Mouse (Mus musculus): ENCODE results near the gene C1qtnf12. TPM values are rescaled to one million over a fixed set of nuclear protein-coding genes. Genes with fewer than 3 reads are reported as not detected.

Gene C1qtnf12
- polyA plus RNA-seq (2016; fragmentation: Nextera tagmentation; extraction: Ambion mirVana), result 26.2 and 27.0 TPM in 2 replicates

GRCm38 (mm10) chr4:155962167-155962971 lies at the start of gene C1qtnf12:
Gene C1qtnf12, plus strand, starts transcription at chr4:155962318.
- Histone ChIP-seq H3K4me1 (peaks cover 23% of the 10 kb centered on the region), H3K36me3 (peaks cover 43% of the 10 kb centered on the region), H3K9me3 (no peaks in the 10 kb centered on the region), H3K4me3 (peak within 1 kb of the TSS; percentile 65), H3K27me3 (ENCODE audit: insufficient read depth, poor library complexity, severe bottlenecking) (no peaks in the 10 kb centered on the region), H3K27ac (peak within 1 kb of the TSS; percentile 81)
- DNase-seq (ENCODE audit: low spot score), result peak; percentile 88
- WGBS, result 2% methylated on average over 42 of the region's 42 CpGs

GRCm38 (mm10) chr4:155932031-155932430 lies 30.1 kb upstream of the C1qtnf12 start:
- Histone ChIP-seq H3K4me1 (no peaks in the 10 kb centered on the region), H3K27ac (no peak overlapping the region), H3K9me3 (no peaks in the 10 kb centered on the region), H3K27me3 (ENCODE audit: insufficient read depth, poor library complexity, severe bottlenecking) (peaks cover under 1% of the 10 kb centered on the region; the same call in 1 of the 2 replicates), H3K36me3 (no peaks in the 10 kb centered on the region), H3K4me3 (no peak overlapping the region)
- no peak for DNase-seq (ENCODE audit: low spot score)
- 63% methylated on average over 1 of the region's 1 CpGs for WGBS

GRCm38 (mm10) chr4:155943049-155943452 lies 19.1 kb upstream of the C1qtnf12 start:
- Histone ChIP-seq H3K4me3 (peak overlapping the region; percentile 97), H3K4me1 (peaks cover 15% of the 10 kb centered on the region), H3K36me3 (peaks cover 21% of the 10 kb centered on the region), H3K27ac (peak overlapping the region; percentile 94), H3K27me3 (ENCODE audit: insufficient read depth, poor library complexity, severe bottlenecking) (no peaks in the 10 kb centered on the region; the same call in 1 of the 2 replicates), H3K9me3 (no peaks in the 10 kb centered on the region)
- WGBS, result 1% methylated on average over 17 of the region's 17 CpGs
- no peak for DNase-seq (ENCODE audit: low spot score)

- Histone ChIP-seq H3K9me3 (no peaks in the 10 kb centered on the region), H3K4me3 (peak within 1 kb of the TSS; percentile 97), H3K27ac (peak within 1 kb of the TSS; percentile 94), H3K36me3 (peaks cover 28% of the 10 kb centered on the region), H3K4me1 (peaks cover 15% of the 10 kb centered on the region), H3K27me3 (ENCODE audit: insufficient read depth, poor library complexity, severe bottlenecking) (no peaks in the 10 kb centered on the region; the same call in 1 of the 2 replicates)
- under 1% methylated on average over 85 of the region's 85 CpGs for WGBS
- DNase-seq (ENCODE audit: low spot score), result peak; percentile 97
Observed at GRCm38 (mm10) chr4:155943534-155944249, 18.4 kb upstream of the C1qtnf12 start, which contains the start of gene Ube2j2. Gene Ube2j2, plus strand, starts transcription at chr4:155943831.

GRCm38 (mm10) chr4:155944271-155944670 lies 17.8 kb upstream of the C1qtnf12 start:
- H3K4me1 ChIP-seq, result peaks cover 15% of the 10 kb centered on the region
- DNase-seq (ENCODE audit: low spot score), result no peak
- H3K27me3 ChIP-seq (ENCODE audit: insufficient read depth, poor library complexity, severe bottlenecking), result no peaks in the 10 kb centered on the region; the same call in 1 of the 2 replicates
- H3K4me3 ChIP-seq, result peak overlapping the region; percentile 97
- peak overlapping the region; percentile 94 for H3K27ac ChIP-seq
- WGBS, result under 1% methylated on average over 17 of the region's 17 CpGs
- H3K9me3 ChIP-seq, result no peaks in the 10 kb centered on the region
- H3K36me3 ChIP-seq, result peaks cover 33% of the 10 kb centered on the region

- Histone ChIP-seq H3K4me3 (no peak overlapping the region), H3K9me3 (no peaks in the 10 kb centered on the region), H3K27ac (no peak overlapping the region), H3K36me3 (peaks cover 62% of the 10 kb centered on the region), H3K27me3 (ENCODE audit: insufficient read depth, poor library complexity, severe bottlenecking) (no peaks in the 10 kb centered on the region), H3K4me1 (peaks cover 15% of the 10 kb centered on the region)
- DNase-seq (ENCODE audit: low spot score), result no peak
Observed at GRCm38 (mm10) chr4:155947094-155947493, 15.0 kb upstream of the C1qtnf12 start.

GRCm38 (mm10) chr4:155955491-155955890 lies 6.6 kb upstream of the C1qtnf12 start:
- Histone ChIP-seq H3K27me3 (ENCODE audit: insufficient read depth, poor library complexity, severe bottlenecking) (no peaks in the 10 kb centered on the region), H3K27ac (no peak overlapping the region), H3K4me3 (no peak overlapping the region), H3K4me1 (no peaks in the 10 kb centered on the region), H3K36me3 (peaks cover 80% of the 10 kb centered on the region), H3K9me3 (no peaks in the 10 kb centered on the region)
- no peak for DNase-seq (ENCODE audit: low spot score)
- 93% methylated on average over 6 of the region's 6 CpGs for WGBS

- H3K4me1 ChIP-seq, result peaks cover 23% of the 10 kb centered on the region
- DNase-seq (ENCODE audit: low spot score), result peak; percentile 87
- H3K27me3 ChIP-seq (ENCODE audit: insufficient read depth, poor library complexity, severe bottlenecking), result no peaks in the 10 kb centered on the region
- peaks cover 53% of the 10 kb centered on the region for H3K36me3 ChIP-seq
- 13% methylated on average over 5 of the region's 5 CpGs for WGBS
- no peak overlapping the region for H3K27ac ChIP-seq
- H3K9me3 ChIP-seq, result no peaks in the 10 kb centered on the region
- no peak overlapping the region for H3K4me3 ChIP-seq
Observed at GRCm38 (mm10) chr4:155959275-155959674, 2.8 kb upstream of the C1qtnf12 start.

- no peaks in the 10 kb centered on the region for H3K9me3 ChIP-seq
- no peaks in the 10 kb centered on the region for H3K27me3 ChIP-seq (ENCODE audit: insufficient read depth, poor library complexity, severe bottlenecking)
- WGBS, result 52% methylated on average over 7 of the region's 7 CpGs
- DNase-seq (ENCODE audit: low spot score), result no peak
- H3K4me3 ChIP-seq, result peak overlapping the region; percentile 65
- H3K27ac ChIP-seq, result peak overlapping the region; percentile 81; the same call in 1 of the 2 replicates
- H3K36me3 ChIP-seq, result peaks cover 36% of the 10 kb centered on the region
- peaks cover 23% of the 10 kb centered on the region for H3K4me1 ChIP-seq
Observed at GRCm38 (mm10) chr4:155963106-155963505, 988 bp downstream of the C1qtnf12 start.

- H3K36me3 ChIP-seq, result peaks cover 30% of the 10 kb centered on the region
- no peaks in the 10 kb centered on the region for H3K27me3 ChIP-seq (ENCODE audit: insufficient read depth, poor library complexity, severe bottlenecking)
- no peaks in the 10 kb centered on the region for H3K9me3 ChIP-seq
- H3K4me1 ChIP-seq, result peaks cover 28% of the 10 kb centered on the region
- whole genome bisulfite sequencing, result 92% methylated on average over 11 of the region's 11 CpGs
- H3K4me3 ChIP-seq, result no peak overlapping the region
- DNase-seq (ENCODE audit: low spot score), result no peak
- H3K27ac ChIP-seq, result no peak overlapping the region
Observed at GRCm38 (mm10) chr4:155964396-155964795, 2.3 kb downstream of the C1qtnf12 start.

GRCm38 (mm10) chr4:155969043-155969653 lies 7.0 kb downstream of the C1qtnf12 start:
- H3K9me3 ChIP-seq, result no peaks in the 10 kb centered on the region
- 67% methylated on average over 13 of the region's 13 CpGs for WGBS
- DNase-seq (ENCODE audit: low spot score), result peak; percentile 80
- no peaks in the 10 kb centered on the region for H3K27me3 ChIP-seq (ENCODE audit: insufficient read depth, poor library complexity, severe bottlenecking)
- peak overlapping the region; percentile 3; the same call in 1 of the 2 replicates for H3K27ac ChIP-seq
- 0 out of 2 replicates have a peak, but pooled peaks cover 5% of the 10 kb centered on the region for H3K4me1 ChIP-seq
- H3K36me3 ChIP-seq, result peaks cover 21% of the 10 kb centered on the region
- no peak overlapping the region for H3K4me3 ChIP-seq

- Histone ChIP-seq H3K27me3 (ENCODE audit: insufficient read depth, poor library complexity, severe bottlenecking) (no peaks in the 10 kb centered on the region), H3K36me3 (peaks cover 9% of the 10 kb centered on the region), H3K4me1 (0 out of 2 replicates have a peak, but pooled peaks cover 5% of the 10 kb centered on the region), H3K9me3 (no peaks in the 10 kb centered on the region), H3K4me3 (no peak overlapping the region), H3K27ac (no peak overlapping the region)
- 79% methylated on average over 5 of the region's 5 CpGs for WGBS
- no peak for DNase-seq (ENCODE audit: low spot score)
Observed at GRCm38 (mm10) chr4:155970286-155970685, 8.2 kb downstream of the C1qtnf12 start.
